Mouse (Mus musculus): ENCODE data around the gene D10Jhu81e. TPM values are rescaled to one million over a fixed set of nuclear protein-coding genes. Genes with fewer than 3 reads are reported as not detected.

Gene D10Jhu81e
- polyA plus RNA-seq, 1 experiment from 2014 or later, result 29.4 TPM

DNA sequence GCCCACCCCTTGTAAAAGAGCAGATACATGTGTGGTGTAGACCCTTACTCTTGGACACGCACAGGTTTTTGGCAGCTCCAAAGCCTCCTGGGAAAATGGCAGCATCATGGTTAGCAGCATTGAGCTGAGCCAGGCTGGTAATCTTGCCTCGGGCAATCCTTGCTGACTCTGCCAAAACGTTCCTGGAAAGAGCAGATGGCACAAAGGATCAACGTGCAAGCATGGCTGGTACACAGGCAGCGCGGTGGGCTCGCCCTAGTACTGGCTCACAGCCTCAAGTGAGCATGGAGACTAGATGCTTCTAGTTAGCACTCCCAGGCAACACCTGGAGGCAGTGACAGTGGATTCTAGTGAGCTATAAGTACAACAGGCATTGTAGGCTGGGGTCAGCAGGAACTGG lies 2.2 kb downstream of the D10Jhu81e start:
- Histone ChIP-seq H3K9ac (replicated peaks; ENCODE audit: low read depth, low read length) (no peak overlapping the region), H3K9me3 (ENCODE audit: control insufficient read depth, low read length) (no peaks in the 10 kb centered on the region), H3K27me3 (replicated peaks; ENCODE audit: control insufficient read depth, insufficient read depth, low read length) (no peaks in the 10 kb centered on the region), H3K27ac (ENCODE audit: low read length) (no peak overlapping the region), H3K4me1 (replicated peaks; ENCODE audit: control insufficient read depth, insufficient read depth, low read length) (peaks cover 17% of the 10 kb centered on the region), H3K4me3 (replicated peaks; ENCODE audit: low read length) (no peak overlapping the region), H3K4me2 (ENCODE audit: low read length) (no peak overlapping the region), H3K36me3 (ENCODE audit: control insufficient read depth, insufficient read depth) (peaks cover 11% of the 10 kb centered on the region)
- ATAC-seq, result no peak
- 61% methylated on average over 7 of the region's 7 CpGs for WGBS

DNA sequence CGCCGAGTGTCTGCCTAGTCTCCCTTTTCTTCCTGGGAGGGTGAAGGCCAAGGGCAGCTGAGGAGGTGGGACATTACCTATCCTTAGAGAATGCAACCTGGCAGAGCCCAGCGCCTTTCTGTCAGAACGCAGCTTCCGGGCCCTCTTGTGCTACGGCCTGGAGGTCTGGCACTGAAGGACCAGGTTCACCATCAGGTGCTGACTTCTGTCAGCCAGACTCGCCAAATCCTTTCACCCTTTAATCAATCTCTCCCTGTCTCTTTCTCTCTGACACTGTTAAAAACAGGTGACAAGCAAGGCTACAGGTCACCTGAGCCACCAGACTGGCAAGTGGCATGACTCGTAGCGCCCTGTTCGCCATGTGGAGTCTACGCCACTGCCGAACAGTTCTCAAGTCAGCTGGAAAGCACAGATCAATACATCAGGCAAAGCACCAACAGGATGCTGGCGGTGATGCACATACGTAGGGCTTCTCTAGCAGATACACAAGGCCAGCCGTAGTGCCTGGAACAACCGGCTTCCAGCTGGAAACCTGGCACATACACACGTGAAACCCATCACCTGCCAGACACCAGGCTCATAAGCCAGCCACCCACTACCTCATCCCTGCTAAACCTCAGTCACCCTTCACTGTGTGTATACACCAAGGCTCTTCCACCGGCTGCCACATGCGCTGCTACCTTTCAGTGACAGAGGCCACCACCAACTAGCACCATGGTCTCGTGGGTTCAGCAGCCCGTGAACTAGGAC lies 4.2 kb downstream of the D10Jhu81e start:
- no peak overlapping the region for H3K4me2 ChIP-seq (ENCODE audit: low read length)
- H3K27me3 ChIP-seq (replicated peaks; ENCODE audit: control insufficient read depth, insufficient read depth, low read length), result no peaks in the 10 kb centered on the region
- peaks cover 5% of the 10 kb centered on the region; the same call in 1 of the 2 replicates for H3K36me3 ChIP-seq (ENCODE audit: control insufficient read depth, insufficient read depth)
- no peak overlapping the region for H3K4me3 ChIP-seq (replicated peaks; ENCODE audit: low read length)
- H3K27ac ChIP-seq (ENCODE audit: low read length), result no peak overlapping the region
- H3K9ac ChIP-seq (replicated peaks; ENCODE audit: low read depth, low read length), result no peak overlapping the region
- no peak for ATAC-seq
- H3K9me3 ChIP-seq (ENCODE audit: control insufficient read depth, low read length), result no peaks in the 10 kb centered on the region
- 89% methylated on average over 21 of the region's 21 CpGs for WGBS
- H3K4me1 ChIP-seq (replicated peaks; ENCODE audit: control insufficient read depth, insufficient read depth, low read length), result peaks cover 17% of the 10 kb centered on the region

DNA sequence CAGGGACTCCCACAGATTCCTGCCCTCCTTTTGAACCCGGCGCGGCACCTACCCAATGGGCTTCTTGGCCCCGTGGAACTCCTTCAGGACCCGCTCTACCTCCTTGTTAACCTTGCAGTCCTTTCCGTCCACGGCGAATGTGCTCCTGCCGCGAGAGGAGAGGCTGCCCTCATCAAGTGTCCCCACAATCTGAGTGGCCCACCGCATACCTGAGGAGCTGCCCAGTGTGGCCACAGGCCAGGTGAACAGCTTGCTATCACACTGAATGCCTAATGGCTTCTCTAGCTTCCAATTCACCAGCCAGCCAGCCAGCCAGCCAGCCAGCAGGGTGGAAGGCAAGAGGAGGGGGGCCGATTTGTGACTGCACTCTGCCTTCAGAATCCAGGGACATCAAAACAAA lies 4.8 kb downstream of the D10Jhu81e start:
- Histone ChIP-seq H3K4me1 (replicated peaks; ENCODE audit: control insufficient read depth, insufficient read depth, low read length) (peaks cover 18% of the 10 kb centered on the region), H3K27me3 (replicated peaks; ENCODE audit: control insufficient read depth, insufficient read depth, low read length) (no peaks in the 10 kb centered on the region), H3K4me3 (replicated peaks; ENCODE audit: low read length) (no peak overlapping the region), H3K4me2 (ENCODE audit: low read length) (no peak overlapping the region), H3K36me3 (ENCODE audit: control insufficient read depth, insufficient read depth) (peaks cover 5% of the 10 kb centered on the region; the same call in 1 of the 2 replicates), H3K27ac (ENCODE audit: low read length) (no peak overlapping the region), H3K9me3 (ENCODE audit: control insufficient read depth, low read length) (no peaks in the 10 kb centered on the region), H3K9ac (replicated peaks; ENCODE audit: low read depth, low read length) (no peak overlapping the region)
- WGBS, result 95% methylated on average over 12 of the region's 12 CpGs
- ATAC-seq, result no peak

DNA sequence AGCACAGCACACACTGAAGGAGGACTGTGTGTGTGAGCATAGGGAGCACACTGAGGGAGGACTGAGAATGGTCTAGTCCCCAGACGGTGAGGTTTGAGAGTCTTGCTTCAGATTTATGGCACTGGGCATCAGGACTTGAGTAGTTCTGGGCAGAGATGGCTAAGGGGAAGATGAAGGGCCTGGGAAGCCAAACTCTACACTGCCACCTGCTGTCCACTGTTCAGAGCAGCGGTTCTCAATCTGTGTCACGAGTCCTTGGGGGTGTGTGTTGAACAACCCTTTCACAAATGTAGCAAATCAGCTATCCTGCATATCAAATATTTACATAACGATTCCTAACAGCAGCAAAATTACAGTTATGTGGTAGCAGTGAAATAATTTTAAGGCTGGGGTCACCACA lies 5.7 kb downstream of the D10Jhu81e start:
- Histone ChIP-seq H3K36me3 (ENCODE audit: control insufficient read depth, insufficient read depth) (peaks cover 5% of the 10 kb centered on the region; the same call in 1 of the 2 replicates), H3K9ac (replicated peaks; ENCODE audit: low read depth, low read length) (no peak overlapping the region), H3K4me1 (replicated peaks; ENCODE audit: control insufficient read depth, insufficient read depth, low read length) (peaks cover 23% of the 10 kb centered on the region), H3K27ac (ENCODE audit: low read length) (no peak overlapping the region), H3K4me3 (replicated peaks; ENCODE audit: low read length) (no peak overlapping the region), H3K4me2 (ENCODE audit: low read length) (no peak overlapping the region), H3K27me3 (replicated peaks; ENCODE audit: control insufficient read depth, insufficient read depth, low read length) (no peaks in the 10 kb centered on the region), H3K9me3 (ENCODE audit: control insufficient read depth, low read length) (no peaks in the 10 kb centered on the region)
- WGBS, result 36% methylated on average over 4 of the region's 4 CpGs
- 0 out of 2 replicates have a peak, but pooled peaks have one; percentile 15 for ATAC-seq

- no peak overlapping the region for H3K4me2 ChIP-seq (ENCODE audit: low read length)
- H3K4me3 ChIP-seq (replicated peaks; ENCODE audit: low read length), result no peak overlapping the region
- H3K36me3 ChIP-seq (ENCODE audit: control insufficient read depth, insufficient read depth), result peaks cover 5% of the 10 kb centered on the region; the same call in 1 of the 2 replicates
- H3K9ac ChIP-seq (replicated peaks; ENCODE audit: low read depth, low read length), result no peak overlapping the region
- no peak overlapping the region for H3K27ac ChIP-seq (ENCODE audit: low read length)
- ATAC-seq, result no peak
- H3K9me3 ChIP-seq (ENCODE audit: control insufficient read depth, low read length), result no peaks in the 10 kb centered on the region
- H3K27me3 ChIP-seq (replicated peaks; ENCODE audit: control insufficient read depth, insufficient read depth, low read length), result no peaks in the 10 kb centered on the region
- WGBS, result 92% methylated on average over 9 of the region's 9 CpGs
- peaks cover 16% of the 10 kb centered on the region for H3K4me1 ChIP-seq (replicated peaks; ENCODE audit: control insufficient read depth, insufficient read depth, low read length)
Observed at GRCm38 (mm10) chr10:78163241-78163640, 6.3 kb downstream of the D10Jhu81e start.

- H3K36me3 ChIP-seq (ENCODE audit: control insufficient read depth, insufficient read depth), result peaks cover 5% of the 10 kb centered on the region; the same call in 1 of the 2 replicates
- 97% methylated on average over 12 of the region's 12 CpGs for WGBS
- H3K9me3 ChIP-seq (ENCODE audit: control insufficient read depth, low read length), result no peaks in the 10 kb centered on the region
- no peak overlapping the region for H3K4me3 ChIP-seq (replicated peaks; ENCODE audit: low read length)
- H3K4me2 ChIP-seq (ENCODE audit: low read length), result no peak overlapping the region
- peaks cover 13% of the 10 kb centered on the region for H3K4me1 ChIP-seq (replicated peaks; ENCODE audit: control insufficient read depth, insufficient read depth, low read length)
- no peak overlapping the region for H3K9ac ChIP-seq (replicated peaks; ENCODE audit: low read depth, low read length)
- ATAC-seq, result no peak
- no peak overlapping the region for H3K27ac ChIP-seq (ENCODE audit: low read length)
- no peaks in the 10 kb centered on the region for H3K27me3 ChIP-seq (replicated peaks; ENCODE audit: control insufficient read depth, insufficient read depth, low read length)
Observed at GRCm38 (mm10) chr10:78162646-78163045, 6.9 kb downstream of the D10Jhu81e start.

DNA sequence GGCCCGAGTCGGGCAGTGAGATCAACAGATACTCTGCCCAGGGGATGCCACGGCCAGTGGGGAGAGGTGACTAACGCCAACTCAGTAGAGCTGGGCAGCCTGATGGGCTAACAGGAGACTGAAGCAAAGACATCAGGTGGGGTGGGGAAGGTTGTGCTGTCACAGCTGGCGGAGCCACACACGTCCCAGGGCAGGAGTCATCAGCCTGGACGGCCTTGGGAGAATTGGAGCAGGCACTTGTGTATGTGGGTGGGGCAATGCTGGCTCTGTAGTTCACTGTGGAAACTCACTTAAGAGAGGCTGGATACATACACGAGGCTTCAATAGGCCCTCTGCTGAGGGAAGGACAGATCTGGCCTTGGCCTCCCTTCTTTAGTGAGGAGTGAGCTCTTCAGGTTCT lies 8.5 kb downstream of the D10Jhu81e start:
- 88% methylated on average over 8 of the region's 8 CpGs for WGBS

DNA sequence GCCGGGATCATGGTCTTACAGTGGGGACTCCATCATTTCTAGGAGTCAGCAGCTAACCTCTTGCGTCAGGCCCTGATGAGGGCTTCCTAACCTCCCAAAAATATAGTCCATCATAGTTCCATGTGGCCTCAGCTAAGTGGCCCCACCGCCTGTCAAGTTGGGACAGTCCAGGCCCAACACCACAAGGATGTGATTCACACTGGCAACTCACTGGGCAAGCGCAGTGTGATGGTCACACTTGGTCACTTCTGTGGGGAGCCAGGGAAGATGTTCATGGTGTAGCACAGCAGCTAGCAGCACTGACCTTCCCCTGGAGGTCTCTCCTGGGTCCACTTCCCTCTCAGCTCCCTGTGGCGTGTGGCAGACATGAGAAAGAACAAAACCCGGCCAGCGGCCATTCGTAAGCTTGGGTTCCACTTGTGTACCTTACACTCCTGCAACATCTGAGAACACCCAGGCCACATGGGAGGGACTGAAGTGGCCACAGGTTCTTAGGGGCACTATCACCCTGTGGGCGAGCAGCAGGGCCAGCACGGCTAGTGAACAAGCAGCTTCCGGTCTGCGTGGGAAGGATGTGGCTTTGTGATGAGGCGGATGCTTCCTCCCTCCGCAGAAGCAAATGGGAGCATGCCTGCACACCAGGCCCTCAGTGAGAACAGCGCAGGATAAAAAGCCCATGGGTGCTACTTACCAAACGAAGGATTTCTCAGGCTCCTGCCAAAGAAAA lies 9.1 kb downstream of the D10Jhu81e start:
- H3K9ac ChIP-seq (replicated peaks; ENCODE audit: low read depth, low read length), result no peak overlapping the region
- WGBS, result 91% methylated on average over 16 of the region's 16 CpGs
- ATAC-seq, result no peak

More for the DNA sequence above, 8.5 kb downstream of the D10Jhu81e start:
- no peaks in the 10 kb centered on the region for H3K9me3 ChIP-seq (ENCODE audit: control insufficient read depth, low read length)
- no peak for ATAC-seq
- H3K27me3 ChIP-seq (replicated peaks; ENCODE audit: control insufficient read depth, insufficient read depth, low read length), result no peaks in the 10 kb centered on the region
- no peak overlapping the region for H3K4me2 ChIP-seq (ENCODE audit: low read length)
- H3K4me1 ChIP-seq (replicated peaks; ENCODE audit: control insufficient read depth, insufficient read depth, low read length), result peaks cover 9% of the 10 kb centered on the region
- no peaks in the 10 kb centered on the region for H3K36me3 ChIP-seq (ENCODE audit: control insufficient read depth, insufficient read depth)
- H3K27ac ChIP-seq (ENCODE audit: low read length), result no peak overlapping the region
- no peak overlapping the region for H3K4me3 ChIP-seq (replicated peaks; ENCODE audit: low read length)
- no peak overlapping the region for H3K9ac ChIP-seq (replicated peaks; ENCODE audit: low read depth, low read length)

DNA sequence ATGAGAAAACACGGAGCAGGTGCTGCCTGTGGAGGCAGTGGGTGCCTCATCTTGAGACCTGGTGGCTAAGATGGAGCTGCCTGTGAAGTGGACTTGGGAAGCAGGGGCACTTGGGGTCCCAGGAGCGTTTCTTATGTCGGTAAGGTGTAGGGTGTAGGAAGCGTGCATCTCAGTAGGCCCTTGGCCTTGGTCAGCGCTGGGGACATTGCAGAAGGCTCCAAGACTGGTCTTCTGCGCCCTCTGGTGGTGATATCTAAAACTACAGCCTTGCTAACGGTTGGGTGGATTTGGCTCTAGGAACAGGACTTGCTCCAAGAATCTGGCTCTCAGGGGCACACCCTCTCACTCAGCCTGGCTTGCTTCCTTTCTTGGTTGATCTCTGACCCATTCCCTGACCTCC lies 9.7 kb downstream of the D10Jhu81e start:
- Histone ChIP-seq H3K9me3 (ENCODE audit: control insufficient read depth, low read length) (no peaks in the 10 kb centered on the region), H3K9ac (replicated peaks; ENCODE audit: low read depth, low read length) (no peak overlapping the region)

More for the DNA sequence above, 9.1 kb downstream of the D10Jhu81e start:
- Histone ChIP-seq H3K4me1 (replicated peaks; ENCODE audit: control insufficient read depth, insufficient read depth, low read length) (peaks cover 9% of the 10 kb centered on the region), H3K36me3 (ENCODE audit: control insufficient read depth, insufficient read depth) (no peaks in the 10 kb centered on the region), H3K27ac (ENCODE audit: low read length) (no peak overlapping the region), H3K9me3 (ENCODE audit: control insufficient read depth, low read length) (no peaks in the 10 kb centered on the region), H3K4me2 (ENCODE audit: low read length) (no peak overlapping the region), H3K27me3 (replicated peaks; ENCODE audit: control insufficient read depth, insufficient read depth, low read length) (no peaks in the 10 kb centered on the region), H3K4me3 (replicated peaks; ENCODE audit: low read length) (no peak overlapping the region)

More for the DNA sequence above, 9.7 kb downstream of the D10Jhu81e start:
- no peaks in the 10 kb centered on the region for H3K27me3 ChIP-seq (replicated peaks; ENCODE audit: control insufficient read depth, insufficient read depth, low read length)
- H3K27ac ChIP-seq (ENCODE audit: low read length), result no peak overlapping the region
- peak overlapping the region; percentile 40 for H3K4me2 ChIP-seq (ENCODE audit: low read length)
- ATAC-seq, result peak; percentile 69
- 2% methylated on average over 7 of the region's 7 CpGs for WGBS
- H3K4me3 ChIP-seq (replicated peaks; ENCODE audit: low read length), result no peak overlapping the region
- no peaks in the 10 kb centered on the region for H3K36me3 ChIP-seq (ENCODE audit: control insufficient read depth, insufficient read depth)
- H3K4me1 ChIP-seq (replicated peaks; ENCODE audit: control insufficient read depth, insufficient read depth, low read length), result peaks cover 9% of the 10 kb centered on the region
